Mouse (Mus musculus): ENCODE measurements around the gene Atad5. TPM values are rescaled to one million over a fixed set of nuclear protein-coding genes. Genes with fewer than 3 reads are reported as not detected.

The Atad5 gene
- polyA plus RNA-seq, 1 experiment from 2014 or later = 9.3 TPM

- Histone ChIP-seq H3K4me2 (replicated peaks) (peak overlapping the region; percentile 69; the same call in 1 of the 2 replicates), H3K27ac (replicated peaks) (peak overlapping the region; percentile 94), H3K27me3 (no peaks in the 10 kb centered on the region), H3K9ac (no peak overlapping the region), H3K4me3 (replicated peaks) (no peak overlapping the region), H3K4me1 (peaks cover 16% of the 10 kb centered on the region), H3K36me3 (no peaks in the 10 kb centered on the region), H3K9me3 (replicated peaks) (no peaks in the 10 kb centered on the region)
- 67% methylated on average over 7 of the region's 7 CpGs for WGBS
- no peak for ATAC-seq (ENCODE audit: insufficient number of reproducible peaks, low FRiP score, low TSS enrichment, low read depth)
These were observed 7.3 kb upstream of the Atad5 start for GRCm38 (mm10) chr11:80081786-80082319.

GRCm38 (mm10) chr11:80085356-80086055, 3.7 kb upstream of the Atad5 start:
- Histone ChIP-seq H3K4me3 (replicated peaks) (no peak overlapping the region), H3K9me3 (replicated peaks) (no peaks in the 10 kb centered on the region), H3K4me1 (peaks cover 11% of the 10 kb centered on the region), H3K36me3 (no peaks in the 10 kb centered on the region), H3K9ac (no peak overlapping the region), H3K4me2 (replicated peaks) (no peak overlapping the region), H3K27ac (replicated peaks) (no peak overlapping the region), H3K27me3 (no peaks in the 10 kb centered on the region)
- ATAC-seq (ENCODE audit: insufficient number of reproducible peaks, low FRiP score, low TSS enrichment, low read depth) = no peak
- WGBS = 79% methylated on average over 6 of the region's 6 CpGs

- Histone ChIP-seq H3K36me3 (no peaks in the 10 kb centered on the region), H3K27ac (replicated peaks) (no peak overlapping the region), H3K27me3 (no peaks in the 10 kb centered on the region), H3K4me2 (replicated peaks) (no peak overlapping the region), H3K4me3 (replicated peaks) (no peak overlapping the region), H3K9ac (no peak overlapping the region), H3K4me1 (0 out of 2 replicates have a peak, but pooled peaks cover 5% of the 10 kb centered on the region), H3K9me3 (replicated peaks) (no peaks in the 10 kb centered on the region)
- no peak for ATAC-seq (ENCODE audit: insufficient number of reproducible peaks, low FRiP score, low TSS enrichment, low read depth)
- WGBS = 6% methylated on average over 5 of the region's 5 CpGs
These were observed 2.4 kb upstream of the Atad5 start for GRCm38 (mm10) chr11:80086844-80087243.

GRCm38 (mm10) chr11:80089817-80090214, 616 bp downstream of the Atad5 start:
- H3K4me2 ChIP-seq (replicated peaks) = peak overlapping the region; percentile 73
- H3K36me3 ChIP-seq = 0 out of 2 replicates have a peak, but pooled peaks cover under 1% of the 10 kb centered on the region
- H3K27ac ChIP-seq (replicated peaks) = no peak overlapping the region
- H3K9ac ChIP-seq = peak overlapping the region; percentile 96
- ATAC-seq (ENCODE audit: insufficient number of reproducible peaks, low FRiP score, low TSS enrichment, low read depth) = no peak
- 0 out of 2 replicates have a peak, but pooled peaks cover 5% of the 10 kb centered on the region for H3K4me1 ChIP-seq
- H3K4me3 ChIP-seq (replicated peaks) = peak overlapping the region; percentile 71
- WGBS = under 1% methylated on average over 14 of the region's 14 CpGs
- no peaks in the 10 kb centered on the region for H3K9me3 ChIP-seq (replicated peaks)
- no peaks in the 10 kb centered on the region for H3K27me3 ChIP-seq

- Histone ChIP-seq H3K4me2 (replicated peaks) (peak overlapping the region; percentile 73), H3K36me3 (0 out of 2 replicates have a peak, but pooled peaks cover 4% of the 10 kb centered on the region), H3K27ac (replicated peaks) (no peak overlapping the region), H3K9ac (no peak overlapping the region), H3K4me3 (replicated peaks) (peak overlapping the region; percentile 71), H3K27me3 (no peaks in the 10 kb centered on the region), H3K4me1 (0 out of 2 replicates have a peak, but pooled peaks cover 5% of the 10 kb centered on the region), H3K9me3 (replicated peaks) (no peaks in the 10 kb centered on the region)
- ATAC-seq (ENCODE audit: insufficient number of reproducible peaks, low FRiP score, low TSS enrichment, low read depth) = no peak
- 50% methylated on average over 3 of the region's 3 CpGs for WGBS
These were observed 1.5 kb downstream of the Atad5 start for GRCm38 (mm10) chr11:80090555-80091164.

- 91% methylated on average over 3 of the region's 3 CpGs for WGBS
- Histone ChIP-seq H3K4me1 (no peaks in the 10 kb centered on the region), H3K4me3 (replicated peaks) (no peak overlapping the region), H3K9ac (no peak overlapping the region), H3K36me3 (peaks cover 32% of the 10 kb centered on the region; the same call in 1 of the 2 replicates), H3K27ac (replicated peaks) (no peak overlapping the region), H3K27me3 (no peaks in the 10 kb centered on the region), H3K9me3 (replicated peaks) (no peaks in the 10 kb centered on the region), H3K4me2 (replicated peaks) (no peak overlapping the region)
- ATAC-seq (ENCODE audit: insufficient number of reproducible peaks, low FRiP score, low TSS enrichment, low read depth) = no peak
These were observed 9.3 kb downstream of the Atad5 start for GRCm38 (mm10) chr11:80098444-80099056.

GRCm38 (mm10) chr11:80101298-80101697, 12.1 kb downstream of the Atad5 start:
- Histone ChIP-seq H3K27ac (replicated peaks) (no peak overlapping the region), H3K4me3 (replicated peaks) (no peak overlapping the region), H3K9me3 (replicated peaks) (no peaks in the 10 kb centered on the region), H3K4me1 (no peaks in the 10 kb centered on the region), H3K36me3 (peaks cover 41% of the 10 kb centered on the region), H3K4me2 (replicated peaks) (no peak overlapping the region), H3K9ac (no peak overlapping the region), H3K27me3 (no peaks in the 10 kb centered on the region)
- no peak for ATAC-seq (ENCODE audit: insufficient number of reproducible peaks, low FRiP score, low TSS enrichment, low read depth)
- 95% methylated on average over 6 of the region's 6 CpGs for WGBS

GRCm38 (mm10) chr11:80104407-80104806, 15.2 kb downstream of the Atad5 start:
- Histone ChIP-seq H3K9me3 (replicated peaks) (no peaks in the 10 kb centered on the region), H3K27ac (replicated peaks) (no peak overlapping the region), H3K4me1 (no peaks in the 10 kb centered on the region), H3K4me2 (replicated peaks) (no peak overlapping the region), H3K27me3 (no peaks in the 10 kb centered on the region), H3K9ac (no peak overlapping the region), H3K4me3 (replicated peaks) (no peak overlapping the region), H3K36me3 (peaks cover 51% of the 10 kb centered on the region)
- 91% methylated on average over 1 of the region's 1 CpGs for WGBS
- no peak for ATAC-seq (ENCODE audit: insufficient number of reproducible peaks, low FRiP score, low TSS enrichment, low read depth)

GRCm38 (mm10) chr11:80116411-80116810, 27.2 kb downstream of the Atad5 start:
- 71% methylated on average over 1 of the region's 1 CpGs for WGBS
- H3K4me1 ChIP-seq = no peaks in the 10 kb centered on the region
- peaks cover 64% of the 10 kb centered on the region for H3K36me3 ChIP-seq
- ATAC-seq (ENCODE audit: insufficient number of reproducible peaks, low FRiP score, low TSS enrichment, low read depth) = no peak
- no peak overlapping the region for H3K9ac ChIP-seq
- H3K9me3 ChIP-seq (replicated peaks) = no peaks in the 10 kb centered on the region
- H3K4me2 ChIP-seq (replicated peaks) = no peak overlapping the region
- H3K4me3 ChIP-seq (replicated peaks) = no peak overlapping the region
- no peak overlapping the region for H3K27ac ChIP-seq (replicated peaks)
- H3K27me3 ChIP-seq = no peaks in the 10 kb centered on the region

- WGBS = 82% methylated on average over 1 of the region's 1 CpGs
- H3K27me3 ChIP-seq = no peaks in the 10 kb centered on the region
- no peaks in the 10 kb centered on the region for H3K4me1 ChIP-seq
- H3K36me3 ChIP-seq = peaks cover 59% of the 10 kb centered on the region
- H3K4me2 ChIP-seq (replicated peaks) = no peak overlapping the region
- H3K27ac ChIP-seq (replicated peaks) = no peak overlapping the region
- H3K9ac ChIP-seq = no peak overlapping the region
- ATAC-seq (ENCODE audit: insufficient number of reproducible peaks, low FRiP score, low TSS enrichment, low read depth) = no peak
- no peaks in the 10 kb centered on the region for H3K9me3 ChIP-seq (replicated peaks)
- H3K4me3 ChIP-seq (replicated peaks) = no peak overlapping the region
These were observed 42.9 kb downstream of the Atad5 start for GRCm38 (mm10) chr11:80132050-80132449.

- H3K9ac ChIP-seq = no peak overlapping the region
- WGBS = 71% methylated on average over 4 of the region's 4 CpGs
- H3K4me2 ChIP-seq (replicated peaks) = no peak overlapping the region
- H3K9me3 ChIP-seq (replicated peaks) = no peaks in the 10 kb centered on the region
- no peak for ATAC-seq (ENCODE audit: insufficient number of reproducible peaks, low FRiP score, low TSS enrichment, low read depth)
- H3K27ac ChIP-seq (replicated peaks) = no peak overlapping the region
- H3K4me3 ChIP-seq (replicated peaks) = no peak overlapping the region
- no peaks in the 10 kb centered on the region for H3K27me3 ChIP-seq
- peaks cover 48% of the 10 kb centered on the region for H3K36me3 ChIP-seq
- no peaks in the 10 kb centered on the region for H3K4me1 ChIP-seq
These were observed 45.5 kb downstream of the Atad5 start for GRCm38 (mm10) chr11:80134744-80135143.
